8 mouse cellular contexts compared by ENCODE assay signal in genomic region chr2:35620364-35621224, GRCm38 (mm10).
A peak's percentile ranks its signal among the peaks of the same experiment; 100 is the strongest.
DNase-seq lines count a peak whose midpoint lies in the region; ATAC-seq and TF ChIP-seq lines count a peak whose summit lies in the region.

No protein-coding gene starts in this region.

- H3K36me3 ChIP-seq in CH12.LX (replicated peaks in 1 of 2; ENCODE audit: control insufficient read depth in 1 of 2, insufficient read depth in 1 of 2, low read length in 1 of 2) = peaks cover 0 to 8% of the 10 kb centered on the region in 2 experiments
- no peaks in the 10 kb centered on the region for H3K36me3 ChIP-seq in forebrain, embryonic 12.5 days (replicated peaks)
- no peaks in the 10 kb centered on the region for H3K36me3 ChIP-seq in limb, embryonic 14.5 days (ENCODE audit: control insufficient read depth, insufficient read depth, low read length)

- TF ChIP-seq RAD21 in CH12.LX (IDR thresholded peaks at IDR 0.05; ENCODE audit: low read depth, low read length) = no peak

- no peaks in the 10 kb centered on the region for H3K79me2 ChIP-seq in CH12.LX (replicated peaks; ENCODE audit: control insufficient read depth, extremely low read depth, insufficient read depth, poor library complexity, severe bottlenecking)

- no peak overlapping the region for H3K9ac ChIP-seq in CH12.LX (ENCODE audit: insufficient read depth, low read depth)
- H3K9ac ChIP-seq in forebrain, embryonic 12.5 days = peak overlapping the region; percentile 12; the same call in 1 of the 2 replicates
- H3K9ac ChIP-seq in limb, embryonic 14.5 days (ENCODE audit: low read depth, low read length, severe bottlenecking) = no peak overlapping the region

- H3K27me3 ChIP-seq in CH12.LX (replicated peaks) = no peaks in the 10 kb centered on the region
- no peaks in the 10 kb centered on the region for H3K27me3 ChIP-seq in forebrain, embryonic 12.5 days
- no peaks in the 10 kb centered on the region for H3K27me3 ChIP-seq in limb, embryonic 14.5 days (ENCODE audit: control insufficient read depth, insufficient read depth, low read length)

- 19% methylated on average over 7 of the region's 7 CpGs for WGBS in forebrain, embryonic 12.5 days
- 17% methylated on average over 6 of the region's 7 CpGs for WGBS in limb, embryonic 14.5 days

- H3K27ac ChIP-seq in CH12.LX (ENCODE audit: insufficient read depth, low read depth) = no peak overlapping the region
- 0 out of 2 replicates have a peak overlapping the region, but pooled peaks have one; percentile 36 for H3K27ac ChIP-seq in forebrain, embryonic 12.5 days
- H3K27ac ChIP-seq in limb, embryonic 14.5 days (replicated peaks; ENCODE audit: low read depth, low read length) = peak overlapping the region; percentile 56

- in situ Hi-C loops in CH12.LX (cut with MboI; ENCODE audit: low pct_ligation_motif_present, low pct_unique_long_range_greater_than_20kb, low sequenced_read_pairs) = no loop called here

- dilution Hi-C loops in CH12.LX (cut with MboI; ENCODE audit: extremely low pct_ligation_motif_present, extremely low pct_unique_long_range_greater_than_20kb, low sequenced_read_pairs) = no loop called here

- peaks cover 34 to 86% of the 10 kb centered on the region in 2 experiments for H3K4me1 ChIP-seq in CH12.LX (ENCODE audit: control insufficient read depth in 1 of 2, insufficient read depth in 2 of 2)
- H3K4me1 ChIP-seq in forebrain, embryonic 12.5 days = peaks cover 64% of the 10 kb centered on the region
- H3K4me1 ChIP-seq in limb, embryonic 14.5 days (ENCODE audit: control insufficient read depth, insufficient read depth, low read length) = peaks cover 60% of the 10 kb centered on the region

- DNase-seq in cerebellum, adult 9-11 months = peak; percentile 67
- DNase-seq in cerebellum, adult 8-10 months = no peak
- no peak for DNase-seq in CH12.LX (ENCODE audit: extremely low read depth)
- peak; percentile 77 for DNase-seq in limb, embryonic 14.5 days (ENCODE audit: low spot score)
- no peak for DNase-seq in thymus, postnatal 36 days
- DNase-seq in frontal cortex, postnatal 36 days (ENCODE audit: low spot score in 2 of 2) = no peak
- no peak for DNase-seq in left cerebral cortex, adult 8-10 months (ENCODE audit: low spot score in 2 of 2)

- no peak overlapping the region for H3K4me3 ChIP-seq in CH12.LX (replicated peaks in 1 of 3; ENCODE audit: low read depth in 2 of 3, low read length in 2 of 3, poor library complexity in 1 of 3)
- H3K4me3 ChIP-seq in forebrain, embryonic 12.5 days (replicated peaks) = peak overlapping the region; percentile 16
- peak overlapping the region; percentile 27 for H3K4me3 ChIP-seq in limb, embryonic 14.5 days (replicated peaks; ENCODE audit: low read length)

- no peak for TF ChIP-seq POLR2A in CH12.LX (IDR thresholded peaks at IDR 0.05; ENCODE audit: low read depth, low read length)
- TF ChIP-seq POLR2A in limb, embryonic 14.5 days (IDR thresholded peaks at IDR 0.05; ENCODE audit: borderline replicate concordance, extremely low read depth, insufficient read depth, insufficient read length) = 0 out of 2 replicates have a peak, but pooled peaks have one; percentile 28

- ATAC-seq in forebrain, embryonic 12.5 days (ENCODE audit: low FRiP score) = peak; percentile 69
- ATAC-seq in limb, embryonic 14.5 days (ENCODE audit: low FRiP score, low read depth) = peak; percentile 67

- no peak for TF ChIP-seq CTCF in CH12.LX (conservative IDR thresholded peaks at IDR 0.05 in 1 of 2, IDR thresholded peaks at IDR 0.05 in 1 of 2; ENCODE audit: low read depth in 2 of 2, low read length in 2 of 2)

- no peak for TF ChIP-seq EP300 in CH12.LX (IDR thresholded peaks at IDR 0.05; ENCODE audit: low read length)

- H3K9me3 ChIP-seq in CH12.LX (replicated peaks; ENCODE audit: low read length) = no peaks in the 10 kb centered on the region
- no peaks in the 10 kb centered on the region for H3K9me3 ChIP-seq in forebrain, embryonic 12.5 days
- H3K9me3 ChIP-seq in limb, embryonic 14.5 days (ENCODE audit: control insufficient read depth, low read length) = no peaks in the 10 kb centered on the region

- no peak overlapping the region for H3K4me2 ChIP-seq in CH12.LX (ENCODE audit: insufficient read depth, low read depth, poor library complexity, severe bottlenecking)
- H3K4me2 ChIP-seq in forebrain, embryonic 12.5 days = peak overlapping the region; percentile 43
- H3K4me2 ChIP-seq in limb, embryonic 14.5 days (replicated peaks; ENCODE audit: low read depth, low read length, severe bottlenecking) = peak overlapping the region; percentile 44

TF ChIP-seq in CH12.LX, 34 proteins besides CTCF, POLR2A, EP300 and RAD21:
- TF ChIP-seq ETS1 (conservative IDR thresholded peaks at IDR 0.05; ENCODE audit: low read depth, low read length) = no peak
- TF ChIP-seq MAZ (IDR thresholded peaks at IDR 0.05; ENCODE audit: low read depth, low read length) = peak; percentile 63; the same call in 1 of the 2 replicates

Comparison
In these comparisons a context has a peak if more than half of its experiments do, and no peak if none do; other contexts are left out.
1. DNase-seq: peak in cerebellum, adult 9-11 months (single experiment) and limb, embryonic 14.5 days (single experiment); none in cerebellum, adult 8-10 months (single experiment), CH12.LX (single experiment), thymus, postnatal 36 days (0 of 2), frontal cortex, postnatal 36 days (0 of 2) and left cerebral cortex, adult 8-10 months (0 of 2).
2. H3K4me3 ChIP-seq: peak in forebrain, embryonic 12.5 days (single experiment) and limb, embryonic 14.5 days (single experiment); none in CH12.LX (0 of 3).